Mouse (Mus musculus) kidney, adult 2 months (tissue): ENCODE results near the gene Galntl6.

Source experiments
- CTCF ChIP-seq: fragments of 200-500 bp; conservative IDR thresholded peaks from 2 replicates; pipeline ENCODE4 v1.5.1; 2011; ENCODE audit warnings: low read depth, mild to moderate bottlenecking, control low read depth, low read length, moderate library complexity, mixed read lengths; ENCODE audit not compliant: insufficient read depth, insufficient read length
- POLR2A ChIP-seq: fragments of 200-500 bp; IDR thresholded peaks from one replicate; pipeline ENCODE4 v1.6.1; 2011; ENCODE audit warnings: low read depth, low read length, control low read depth

GRCm38 (mm10) chr8:57757476-57757875 is 1155.0 kb downstream of the Galntl6 start:
- TF ChIP-seq POLR2A (no peak), CTCF (no peak)
